Mouse (Mus musculus) liver, embryonic 13.5 days (tissue): Measurements from ENCODE around the gene Ifit3. TPM values are rescaled to one million over a fixed set of nuclear protein-coding genes. Genes with fewer than 3 reads are reported as not detected.
"Not testable (repeated sequence)": the region's sequence is repeated elsewhere in the genome, so short reads cannot be mapped to it uniquely, and the experiment has no call there.

Source experiments
- ATAC-seq: fragments of 200-750 bp; cut with Nextera tagmentation; 2 replicates; pipeline ENCODE4 v1.8.0; 2017; ENCODE audit warnings: low read depth, mild to moderate bottlenecking, moderate number of reproducible peaks, moderate library complexity
- DNase-seq: peaks from one replicate; pipeline ENCODE4 v3.0.0; 2022
- H3K27ac ChIP-seq: fragments of 300-500 bp; sonication (generic); 2 replicates; pipeline ENCODE4 v1.5.1; 2015; ENCODE audit warnings: moderate library complexity, mild to moderate bottlenecking, inconsistent platforms
- H3K27me3 ChIP-seq: fragments of 300-500 bp; sonication (generic); 2 replicates; pipeline ENCODE4 v1.6.1; 2015; ENCODE audit warnings: mild to moderate bottlenecking, inconsistent platforms
- H3K36me3 ChIP-seq: fragments of 300-500 bp; sonication (generic); 2 replicates; pipeline ENCODE4 v1.6.1; 2015; ENCODE audit warnings: mild to moderate bottlenecking, inconsistent platforms
- H3K4me1 ChIP-seq: fragments of 300-500 bp; sonication (generic); replicated peaks from 2 replicates; pipeline ENCODE4 v1.6.1; 2015; ENCODE audit warnings: inconsistent platforms
- H3K4me2 ChIP-seq: fragments of 300-500 bp; sonication (generic); 2 replicates; pipeline ENCODE4 v1.6.1; 2015; ENCODE audit warnings: inconsistent platforms, mild to moderate bottlenecking, moderate library complexity
- H3K4me3 ChIP-seq: fragments of 300-500 bp; sonication (generic); replicated peaks from 2 replicates; pipeline ENCODE4 v1.5.1; 2015; ENCODE audit warnings: mild to moderate bottlenecking, inconsistent platforms
- H3K9ac ChIP-seq: fragments of 300-500 bp; sonication (generic); 2 replicates; pipeline ENCODE4 v1.6.1; 2015; ENCODE audit warnings: mild to moderate bottlenecking, inconsistent platforms
- H3K9me3 ChIP-seq: fragments of 300-500 bp; sonication (generic); replicated peaks from 2 replicates; pipeline ENCODE4 v1.6.1; 2016; ENCODE audit warnings: inconsistent platforms
- WGBS: fragments of 180-500 bp; shearing (Covaris S2); methylation state at CpG from one replicate; pipeline ENCODE4 v1.1.7; 2015; ENCODE audit not compliant: insufficient replicate concordance; 5-methylcytosine and 5-hydroxymethylcytosine counted together
- polyA plus RNA-seq: library from polyadenylated mRNA; unstranded; fragments of >200 nt; fragmentation: Nextera tagmentation; extraction: Ambion mirVana; gene quantifications from 2 replicates; pipeline ENCODE4 v1.2.1, GENCODE M21; 2015

The Ifit3 gene
- polyA plus RNA-seq, 1 experiment from 2014 or later: 1.7 TPM

DNA sequence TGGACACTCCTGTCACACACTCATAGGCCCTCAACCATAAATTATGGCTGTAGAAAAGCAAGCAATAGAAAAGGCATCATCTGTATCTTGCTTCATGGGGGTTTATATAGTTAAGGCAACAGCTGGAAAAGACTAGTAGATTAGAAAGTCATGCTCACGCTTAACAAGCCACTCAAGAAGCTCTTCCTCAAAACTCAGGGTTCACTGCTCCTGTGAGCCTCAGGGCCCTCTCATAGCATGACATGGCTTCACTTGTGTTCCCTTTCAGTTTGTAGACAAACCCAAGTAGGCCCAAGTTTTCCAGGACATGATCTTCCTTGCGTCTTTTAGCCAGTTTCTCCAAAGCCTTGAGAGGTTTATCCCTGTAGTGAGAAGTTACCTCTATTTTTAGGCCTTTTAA is 10.1 kb downstream of the Ifit3 start:
- no peak overlapping the region for H3K27ac ChIP-seq

DNA sequence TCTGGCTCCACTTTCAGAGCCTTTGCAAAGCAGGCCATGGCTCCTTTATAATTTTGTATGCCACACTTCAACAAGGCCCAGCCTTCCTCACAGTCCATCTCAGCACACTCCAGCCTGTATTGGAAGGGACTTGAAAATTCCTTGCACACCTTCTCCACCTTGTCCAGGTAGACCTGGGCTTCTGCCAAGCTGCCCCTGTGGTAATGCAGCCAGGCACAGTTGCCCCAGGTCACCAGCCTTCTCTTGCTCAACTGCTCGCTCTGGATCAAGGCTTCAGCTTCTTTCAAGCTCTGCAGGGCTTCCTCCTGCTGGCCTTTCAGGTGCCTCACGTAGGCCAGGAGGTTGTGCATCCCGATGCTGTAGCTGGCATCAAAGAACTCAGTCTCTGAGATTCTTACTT is 11.2 kb downstream of the Ifit3 start:
- H3K9me3 ChIP-seq, H3K4me1 ChIP-seq, H3K9ac ChIP-seq, DNase-seq, H3K4me2 ChIP-seq, H3K4me3 ChIP-seq, H3K36me3 ChIP-seq, ATAC-seq, H3K27ac ChIP-seq, H3K27me3 ChIP-seq: not testable (repeated sequence)
- 61% methylated on average over 3 of the region's 3 CpGs for WGBS

More for the DNA sequence above, 10.1 kb downstream of the Ifit3 start:
- Histone ChIP-seq H3K4me1 (no peaks in the 10 kb centered on the region), H3K9me3 (no peaks in the 10 kb centered on the region), H3K36me3 (no peaks in the 10 kb centered on the region), H3K27me3 (no peaks in the 10 kb centered on the region), H3K4me3 (no peak overlapping the region), H3K4me2 (no peak overlapping the region), H3K9ac (no peak overlapping the region)
- DNase-seq (no peak), ATAC-seq (no peak)
- WGBS: 66% methylated on average over 2 of the region's 2 CpGs

DNA sequence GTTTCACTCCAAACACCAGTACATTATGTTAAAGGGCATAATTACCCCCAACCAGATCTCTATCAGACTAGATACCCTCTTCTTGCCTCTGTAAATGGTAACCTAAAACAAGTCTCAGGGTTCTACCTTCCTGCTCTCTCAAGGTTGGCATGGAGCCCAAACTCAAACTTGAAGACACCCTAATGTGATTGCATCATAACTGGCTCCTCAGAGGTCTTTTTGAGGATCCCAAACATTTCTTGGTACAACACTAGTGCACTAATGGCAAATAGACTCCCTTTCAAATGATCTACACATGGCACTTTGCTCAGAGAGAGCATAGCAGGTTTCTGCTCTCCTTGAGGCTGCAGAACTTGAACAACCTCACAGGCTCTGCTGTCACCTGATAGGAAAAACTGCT is 13.5 kb downstream of the Ifit3 start:
- Histone ChIP-seq H3K27me3 (no peaks in the 10 kb centered on the region), H3K4me3 (no peak overlapping the region), H3K36me3 (no peaks in the 10 kb centered on the region), H3K9ac (no peak overlapping the region), H3K27ac (no peak overlapping the region), H3K9me3 (no peaks in the 10 kb centered on the region), H3K4me1 (no peaks in the 10 kb centered on the region), H3K4me2 (no peak overlapping the region)
- no peak for ATAC-seq
- no peak for DNase-seq

DNA sequence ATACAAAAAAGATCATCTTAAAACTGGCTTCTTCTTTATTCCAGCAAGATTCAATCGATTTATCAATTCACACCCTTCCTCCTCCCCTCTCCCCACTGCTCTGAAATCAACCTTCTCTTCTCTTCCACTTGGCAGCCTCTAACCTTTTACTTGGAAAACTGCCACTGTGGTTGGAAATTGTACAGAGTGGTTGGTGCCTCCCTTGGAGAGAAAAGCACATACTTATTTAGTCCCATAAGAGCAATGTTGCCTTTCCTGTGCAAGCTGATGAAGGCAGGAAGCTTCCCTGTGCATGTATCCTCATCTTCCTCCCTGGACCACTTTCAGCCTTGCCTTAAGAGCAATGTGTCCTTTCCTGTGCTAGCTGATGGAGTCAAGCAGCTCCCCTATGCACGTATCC is 15.0 kb downstream of the Ifit3 start:
- Histone ChIP-seq H3K9me3 (no peaks in the 10 kb centered on the region), H3K36me3 (no peaks in the 10 kb centered on the region), H3K4me3 (no peak overlapping the region), H3K4me1 (no peaks in the 10 kb centered on the region), H3K9ac (no peak overlapping the region), H3K4me2 (no peak overlapping the region), H3K27me3 (no peaks in the 10 kb centered on the region), H3K27ac (no peak overlapping the region)
- DNase-seq (no peak), ATAC-seq (no peak)
- WGBS: 61% methylated on average over 2 of the region's 2 CpGs

DNA sequence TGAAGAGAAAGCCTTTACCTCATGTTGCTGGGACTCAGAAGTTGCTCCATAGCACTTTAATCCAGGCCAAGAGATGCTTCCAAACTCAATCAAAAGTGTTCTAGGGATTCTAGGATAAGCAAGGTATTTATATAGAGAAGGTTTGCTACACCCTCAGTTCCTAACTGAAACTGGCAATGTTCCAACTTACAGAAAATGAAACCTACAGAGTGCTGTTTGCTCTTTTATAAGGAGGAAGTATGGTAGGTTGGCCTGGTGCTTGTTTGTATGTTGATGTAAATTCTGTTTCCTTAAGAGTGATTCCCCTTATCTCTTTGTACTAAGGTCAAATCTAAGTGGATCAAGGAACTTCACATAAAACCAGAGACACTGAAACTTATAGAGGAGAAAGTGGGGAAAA is 15.9 kb downstream of the Ifit3 start:
- not testable (repeated sequence) for H3K4me2 ChIP-seq, H3K27me3 ChIP-seq, H3K36me3 ChIP-seq, H3K4me3 ChIP-seq, ATAC-seq, H3K9ac ChIP-seq, DNase-seq, H3K4me1 ChIP-seq, H3K9me3 ChIP-seq, H3K27ac ChIP-seq

DNA sequence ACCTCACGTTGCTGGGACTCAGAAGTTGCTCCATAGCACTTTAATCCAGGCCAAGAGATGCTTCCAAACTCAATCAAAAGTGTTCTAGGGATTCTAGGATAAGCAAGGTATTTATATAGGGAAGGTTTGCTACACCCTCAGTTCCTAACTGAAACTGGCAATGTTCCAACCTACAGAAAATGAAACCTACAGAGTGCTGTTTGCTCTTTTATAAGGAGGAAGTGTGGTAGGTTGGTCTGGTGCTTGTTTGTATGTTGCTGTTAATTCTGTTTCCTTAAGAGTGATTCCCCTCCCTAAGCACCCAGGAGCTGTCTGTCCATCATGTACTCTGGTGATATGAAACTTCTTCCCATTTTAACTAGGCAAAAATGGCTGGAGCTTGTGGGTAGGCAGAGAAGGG is 18.6 kb downstream of the Ifit3 start, which contains the start of gene Ifit1bl1:
Gene Ifit1bl1 (minus strand): TSS at position 69 of the 400 bp plus-strand sequence.
- not testable (repeated sequence) for ATAC-seq
- WGBS: 18% methylated on average over 1 of the region's 1 CpGs

DNA sequence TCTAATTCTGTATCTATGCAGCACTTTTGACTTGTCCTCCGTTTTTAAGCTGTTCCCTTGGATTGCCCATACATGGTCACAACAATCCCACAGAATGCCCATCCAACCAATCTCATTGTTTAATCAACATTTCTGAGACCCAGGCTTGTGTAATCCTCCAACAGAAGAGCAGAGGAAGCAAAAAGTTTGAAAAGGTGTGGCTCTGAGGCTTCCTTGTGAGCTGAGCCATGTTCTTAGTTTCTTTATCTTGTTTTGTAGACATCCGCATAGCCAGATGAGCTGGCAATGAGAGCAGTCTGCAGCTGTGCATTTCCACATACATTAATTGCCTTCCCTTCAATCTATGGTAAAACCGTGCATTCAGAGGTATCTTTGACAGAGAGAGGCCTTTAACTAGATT is 22.1 kb downstream of the Ifit3 start:
- no peak overlapping the region for H3K4me2 ChIP-seq
- no peaks in the 10 kb centered on the region for H3K9me3 ChIP-seq
- no peak overlapping the region for H3K4me3 ChIP-seq
- no peak for DNase-seq
- 64% methylated on average over 3 of the region's 3 CpGs for WGBS
- no peaks in the 10 kb centered on the region for H3K36me3 ChIP-seq
- no peak for ATAC-seq
- H3K9ac ChIP-seq: no peak overlapping the region
- no peaks in the 10 kb centered on the region for H3K27me3 ChIP-seq
- no peak overlapping the region for H3K27ac ChIP-seq
- no peaks in the 10 kb centered on the region for H3K4me1 ChIP-seq

More for the DNA sequence above, 18.6 kb downstream of the Ifit3 start, which contains the start of gene Ifit1bl1:
- DNase-seq, H3K9me3 ChIP-seq, H3K27ac ChIP-seq, H3K4me2 ChIP-seq, H3K36me3 ChIP-seq, H3K4me1 ChIP-seq, H3K9ac ChIP-seq, H3K4me3 ChIP-seq, H3K27me3 ChIP-seq: not testable (repeated sequence)

DNA sequence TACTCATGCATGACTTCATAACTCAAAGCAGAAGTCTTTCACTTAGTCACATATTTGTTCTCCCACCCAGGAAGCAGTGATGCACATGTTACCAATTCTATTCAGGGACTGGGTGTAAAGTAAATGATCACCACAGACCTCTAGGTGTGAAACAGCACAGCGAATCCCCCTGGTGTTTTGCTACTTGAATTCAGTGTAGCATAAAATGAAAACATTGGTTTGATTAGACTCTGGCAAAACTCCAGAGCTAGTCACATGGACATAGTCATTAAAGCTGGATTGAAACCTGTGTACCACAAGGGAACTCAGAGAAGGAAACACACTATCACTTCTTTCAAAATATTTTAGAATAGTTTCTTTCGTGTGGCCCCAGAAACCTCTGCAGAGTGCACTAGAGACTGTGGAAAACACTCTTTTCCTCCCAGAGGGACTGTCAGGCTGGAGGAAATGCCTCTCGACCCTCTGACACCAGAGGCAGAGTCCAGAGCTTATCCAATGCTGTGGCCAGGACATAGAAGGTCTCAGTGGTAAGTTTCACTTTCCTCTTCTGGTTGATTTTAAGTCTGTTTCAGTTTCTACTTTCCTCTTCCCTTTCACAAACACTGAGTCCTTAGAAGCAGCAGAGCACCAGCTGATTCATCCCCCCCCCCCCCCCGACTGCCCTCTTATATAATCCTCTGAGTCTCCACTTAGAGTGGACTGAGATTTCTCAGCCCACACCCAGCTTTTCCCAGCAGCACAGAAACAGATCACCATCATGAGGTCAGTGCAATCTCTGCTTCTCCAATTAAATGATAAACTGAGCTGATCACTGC is 24.1 kb downstream of the Ifit3 start, which contains the start of gene Ifit3b:
Gene Ifit3b (plus strand): TSS at position 734 of the 815 bp plus-strand sequence.
- H3K27ac ChIP-seq, H3K4me2 ChIP-seq, H3K27me3 ChIP-seq, H3K4me1 ChIP-seq, H3K4me3 ChIP-seq, H3K9me3 ChIP-seq, H3K36me3 ChIP-seq, H3K9ac ChIP-seq, DNase-seq: not testable (repeated sequence)
- 25% methylated on average over 4 of the region's 4 CpGs for WGBS
- ATAC-seq: peak; percentile 51; the same call in 1 of the 2 replicates

DNA sequence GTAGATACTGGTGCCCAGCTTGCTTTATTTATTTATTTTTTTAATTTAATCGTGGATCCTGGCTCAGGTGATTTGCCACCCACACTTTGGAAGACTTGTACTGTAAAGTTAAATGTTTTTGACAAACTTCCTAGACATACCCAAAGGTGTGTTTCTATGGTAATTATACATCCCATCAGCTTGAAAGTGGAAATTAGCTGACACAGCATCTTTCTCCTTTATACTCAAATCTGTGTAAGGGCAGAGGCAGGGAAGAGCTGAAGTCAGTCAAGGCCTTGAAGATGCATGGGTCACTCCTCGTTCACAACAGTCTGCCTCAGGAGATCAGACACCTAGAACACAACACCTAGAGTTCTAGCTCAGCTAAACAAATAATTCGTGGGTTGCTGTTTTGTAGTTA is 26.8 kb downstream of the Ifit3 start:
- not testable (repeated sequence) for H3K36me3 ChIP-seq, H3K27ac ChIP-seq, H3K27me3 ChIP-seq, H3K4me3 ChIP-seq, H3K9ac ChIP-seq, DNase-seq, H3K4me2 ChIP-seq, ATAC-seq, H3K4me1 ChIP-seq, H3K9me3 ChIP-seq
- 38% methylated on average over 3 of the region's 3 CpGs for WGBS

DNA sequence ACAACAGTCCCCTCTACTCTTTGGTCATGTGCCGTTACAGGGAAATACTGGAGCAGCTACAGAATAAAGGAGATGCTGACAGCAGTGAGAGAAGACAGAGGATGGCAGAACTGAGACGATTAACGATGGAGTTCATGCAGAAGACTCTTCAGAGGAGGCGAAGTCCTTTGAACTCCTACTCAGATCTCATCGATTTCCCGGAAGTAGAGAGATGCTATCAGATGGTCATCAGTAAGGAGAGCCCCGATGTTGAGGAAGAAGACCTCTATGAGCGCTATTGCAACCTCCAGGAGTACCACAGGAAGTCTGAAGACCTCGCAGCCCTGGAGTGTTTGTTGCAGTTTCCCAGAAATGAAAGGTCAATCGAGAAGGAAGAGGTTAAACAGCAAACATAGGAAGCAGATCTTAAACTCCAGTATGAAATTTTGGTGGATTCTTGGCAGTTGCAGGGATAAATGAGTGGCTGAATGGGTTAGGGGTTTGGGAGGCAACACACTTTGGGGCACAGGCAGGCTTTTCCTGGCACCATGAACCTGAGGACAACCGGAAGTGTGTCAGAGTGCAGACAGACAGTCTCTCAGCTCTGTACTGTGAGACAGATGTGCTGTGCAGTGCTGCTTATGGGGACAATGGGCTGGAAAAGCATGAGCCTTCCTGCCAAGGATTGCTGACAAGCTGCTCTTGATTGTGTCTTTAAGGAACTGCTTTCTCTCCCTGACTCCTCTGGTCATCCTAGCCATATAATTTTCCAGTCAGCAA is 29.1 kb downstream of the Ifit3 start:
- H3K4me1 ChIP-seq, H3K9ac ChIP-seq, H3K9me3 ChIP-seq, ATAC-seq, H3K27ac ChIP-seq, H3K4me3 ChIP-seq, H3K27me3 ChIP-seq, H3K36me3 ChIP-seq, H3K4me2 ChIP-seq, DNase-seq: not testable (repeated sequence)
- WGBS: 54% methylated on average over 6 of the region's 11 CpGs

DNA sequence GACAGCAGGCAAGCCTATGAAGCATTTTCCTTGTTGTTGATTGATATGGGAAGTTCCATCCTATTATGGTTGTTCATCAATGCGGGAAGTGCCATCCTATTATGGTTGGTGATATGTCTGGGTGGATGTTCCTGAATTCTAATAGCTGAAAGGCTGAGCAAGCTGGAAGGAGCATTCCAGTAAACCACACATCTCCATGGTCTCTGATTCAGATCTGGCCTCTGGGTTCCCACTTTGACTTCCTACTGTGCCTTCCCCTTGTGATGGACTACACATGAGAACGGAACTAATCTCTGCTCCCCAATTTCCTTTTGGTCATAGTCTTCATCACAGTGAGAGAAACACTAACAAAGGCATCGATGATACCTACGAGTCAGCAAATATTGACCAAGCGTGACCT is 37.5 kb downstream of the Ifit3 start:
- no peaks in the 10 kb centered on the region for H3K27me3 ChIP-seq
- H3K36me3 ChIP-seq: no peaks in the 10 kb centered on the region
- H3K4me3 ChIP-seq: no peak overlapping the region
- H3K27ac ChIP-seq: no peak overlapping the region
- no peak for ATAC-seq
- no peaks in the 10 kb centered on the region for H3K4me1 ChIP-seq
- 59% methylated on average over 5 of the region's 5 CpGs for WGBS
- H3K4me2 ChIP-seq: no peak overlapping the region
- H3K9ac ChIP-seq: no peak overlapping the region
- no peak for DNase-seq
- H3K9me3 ChIP-seq: no peaks in the 10 kb centered on the region

DNA sequence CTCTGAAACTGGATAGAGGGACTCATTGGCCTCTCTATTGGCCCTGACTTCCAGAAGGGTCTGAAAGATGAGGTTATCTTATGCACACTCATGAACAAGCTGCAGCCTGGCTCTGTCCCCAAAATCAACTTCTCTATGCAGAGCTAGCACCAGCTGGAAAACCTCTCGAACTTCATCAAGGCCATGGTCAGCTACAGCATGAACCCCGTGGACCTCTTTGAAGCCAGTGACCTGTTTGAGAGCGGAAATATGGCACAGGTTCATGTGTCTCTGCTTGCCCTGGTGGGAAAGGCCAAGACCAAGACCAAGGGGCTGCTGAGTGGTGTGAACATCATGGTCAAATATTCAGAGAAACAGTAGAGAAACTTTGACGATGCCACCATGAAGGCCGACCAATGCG is 40.5 kb downstream of the Ifit3 start:
- Histone ChIP-seq H3K4me3 (no peak overlapping the region), H3K27ac (no peak overlapping the region), H3K36me3 (no peaks in the 10 kb centered on the region), H3K27me3 (no peaks in the 10 kb centered on the region), H3K9ac (no peak overlapping the region), H3K9me3 (no peaks in the 10 kb centered on the region), H3K4me2 (no peak overlapping the region), H3K4me1 (no peaks in the 10 kb centered on the region)
- WGBS: 75% methylated on average over 6 of the region's 6 CpGs
- DNase-seq (no peak), ATAC-seq (no peak)
